Mouse (Mus musculus): ENCODE measurements around the gene Ap5s1. TPM values are rescaled to one million over a fixed set of nuclear protein-coding genes. Genes with fewer than 3 reads are reported as not detected.

Gene Ap5s1
- polyA plus RNA-seq, 1 experiment from 2014 or later: 41.9 TPM

DNA sequence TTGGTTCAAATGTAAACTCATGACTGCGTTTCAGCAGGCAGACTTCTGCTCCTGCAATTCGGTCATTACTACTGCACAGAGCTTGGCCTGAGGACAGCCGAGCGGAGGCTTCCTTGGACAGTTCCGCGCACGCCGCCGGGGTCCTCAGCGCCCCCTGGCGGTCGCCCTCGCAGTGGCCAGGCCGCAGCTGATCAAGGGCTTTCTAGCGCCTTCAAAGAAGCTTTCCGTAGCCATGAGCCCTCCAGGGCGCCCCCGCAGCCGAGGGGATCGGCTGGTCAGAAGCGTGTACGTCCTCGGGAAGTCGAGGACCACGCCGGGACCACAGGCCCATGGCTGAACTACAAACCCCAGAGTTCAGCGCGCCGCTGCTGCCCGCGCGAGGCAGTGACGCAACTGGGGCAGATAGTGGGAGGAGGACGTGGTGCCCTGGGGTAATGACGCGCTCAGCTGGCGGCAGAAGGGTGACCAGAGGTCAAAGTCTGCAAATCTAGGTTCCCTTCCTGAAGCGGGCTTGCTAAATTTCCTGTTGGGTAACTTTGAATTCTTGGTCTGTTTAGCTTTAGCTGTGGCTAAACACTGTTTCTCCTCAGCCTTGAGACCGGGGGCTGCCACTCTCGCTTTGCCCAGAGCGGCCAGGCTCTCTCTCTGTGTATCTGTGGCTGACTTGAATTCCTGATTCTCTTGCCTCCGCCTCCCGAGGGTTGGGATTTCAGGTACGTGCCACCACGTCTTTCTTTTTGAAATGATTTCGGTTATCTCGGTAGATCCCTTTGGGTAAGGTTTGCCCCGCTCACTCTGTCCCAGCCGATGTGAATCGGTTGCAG is 3.3 kb downstream of the Ap5s1 start:
- Histone ChIP-seq H3K36me3 (ENCODE audit: control insufficient read depth, insufficient read depth) (peaks cover 10% of the 10 kb centered on the region), H3K4me3 (ENCODE audit: low read length) (peak overlapping the region; percentile 71)

DNA sequence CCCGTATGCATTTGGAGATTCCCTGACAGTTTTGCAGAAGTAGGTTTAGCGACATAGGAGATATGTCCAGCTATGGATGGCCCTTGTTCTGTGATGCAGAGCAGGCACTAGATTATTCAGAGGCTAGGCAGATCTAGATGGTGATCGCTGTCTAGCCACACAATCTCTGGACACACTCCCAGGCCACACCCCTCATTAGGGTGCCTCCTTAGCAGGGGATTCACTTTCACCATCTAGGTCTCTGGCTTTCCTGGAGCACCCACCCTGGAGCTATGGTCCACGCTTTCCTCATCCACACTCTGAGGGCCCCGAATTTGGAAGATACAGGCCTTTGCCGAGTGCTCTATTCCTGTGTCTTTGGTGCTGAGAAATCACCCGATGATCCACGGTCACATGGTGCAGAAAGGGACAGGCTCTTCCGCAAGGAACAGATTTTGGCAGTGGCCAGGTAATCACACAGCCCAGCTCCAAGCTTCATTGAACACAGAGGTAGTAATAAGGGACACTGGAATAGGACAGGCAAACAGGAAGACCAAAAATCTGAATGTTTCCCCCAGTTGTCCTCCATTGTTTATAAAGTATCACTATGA is 4.2 kb downstream of the Ap5s1 start:
- no peak for ATAC-seq (replicated peaks; ENCODE audit: extremely low read depth, insufficient read depth, low FRiP score)
- peak overlapping the region; percentile 71 for H3K4me2 ChIP-seq (ENCODE audit: low read depth, low read length)
- H3K9ac ChIP-seq (ENCODE audit: low read length): peak overlapping the region; percentile 85
- H3K9me3 ChIP-seq (replicated peaks; ENCODE audit: control insufficient read depth, low read length): no peaks in the 10 kb centered on the region
- peaks cover 10% of the 10 kb centered on the region for H3K36me3 ChIP-seq (ENCODE audit: control insufficient read depth, insufficient read depth)
- H3K27me3 ChIP-seq (ENCODE audit: control insufficient read depth, insufficient read depth, low read length): no peaks in the 10 kb centered on the region
- peak overlapping the region; percentile 71 for H3K4me3 ChIP-seq (ENCODE audit: low read length)
- 49% methylated on average over 9 of the region's 9 CpGs for WGBS
- H3K27ac ChIP-seq (ENCODE audit: low read length): peak overlapping the region; percentile 95
- peaks cover 21% of the 10 kb centered on the region for H3K4me1 ChIP-seq (ENCODE audit: control insufficient read depth, insufficient read depth, low read length)

More for the DNA sequence above, 3.3 kb downstream of the Ap5s1 start:
- H3K9ac ChIP-seq (ENCODE audit: low read length): peak overlapping the region; percentile 85
- no peaks in the 10 kb centered on the region for H3K9me3 ChIP-seq (replicated peaks; ENCODE audit: control insufficient read depth, low read length)
- H3K4me2 ChIP-seq (ENCODE audit: low read depth, low read length): peak overlapping the region; percentile 71
- ATAC-seq (replicated peaks; ENCODE audit: extremely low read depth, insufficient read depth, low FRiP score): peak; percentile 96
- under 1% methylated on average over 50 of the region's 50 CpGs for whole genome bisulfite sequencing
- peaks cover 17% of the 10 kb centered on the region for H3K4me1 ChIP-seq (ENCODE audit: control insufficient read depth, insufficient read depth, low read length)
- peak overlapping the region; percentile 95 for H3K27ac ChIP-seq (ENCODE audit: low read length)
- no peaks in the 10 kb centered on the region for H3K27me3 ChIP-seq (ENCODE audit: control insufficient read depth, insufficient read depth, low read length)

DNA sequence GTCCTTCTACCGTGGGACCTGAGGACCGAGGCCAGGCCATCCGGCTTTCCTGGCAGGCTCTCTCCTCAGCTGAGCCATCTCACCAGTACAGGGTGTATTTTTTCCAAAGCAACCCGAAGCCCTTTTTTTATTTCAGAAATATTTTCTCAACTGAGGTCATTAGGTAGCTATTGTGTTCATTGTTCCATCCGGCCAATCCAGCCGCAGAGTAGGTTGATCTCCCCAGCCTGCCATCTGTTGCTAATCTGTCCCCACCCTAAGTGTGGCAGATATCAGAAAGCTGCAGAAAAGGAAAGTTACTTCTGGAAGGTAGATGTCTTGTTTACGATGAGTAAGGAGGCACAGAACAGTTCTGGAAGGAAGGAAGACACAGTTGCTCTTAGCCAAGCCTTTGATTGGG is 6.9 kb downstream of the Ap5s1 start:
- H3K36me3 ChIP-seq (ENCODE audit: control insufficient read depth, insufficient read depth): peaks cover 10% of the 10 kb centered on the region
- no peak overlapping the region for H3K4me2 ChIP-seq (ENCODE audit: low read depth, low read length)
- H3K27me3 ChIP-seq (ENCODE audit: control insufficient read depth, insufficient read depth, low read length): no peaks in the 10 kb centered on the region
- peaks cover 25% of the 10 kb centered on the region for H3K4me1 ChIP-seq (ENCODE audit: control insufficient read depth, insufficient read depth, low read length)
- H3K9ac ChIP-seq (ENCODE audit: low read length): no peak overlapping the region
- no peaks in the 10 kb centered on the region for H3K9me3 ChIP-seq (replicated peaks; ENCODE audit: control insufficient read depth, low read length)
- no peak overlapping the region for H3K4me3 ChIP-seq (ENCODE audit: low read length)
- 0 out of 2 replicates have a peak overlapping the region, but pooled peaks have one; percentile 9 for H3K27ac ChIP-seq (ENCODE audit: low read length)
- no peak for ATAC-seq (replicated peaks; ENCODE audit: extremely low read depth, insufficient read depth, low FRiP score)
- 71% methylated on average over 7 of the region's 7 CpGs for WGBS

DNA sequence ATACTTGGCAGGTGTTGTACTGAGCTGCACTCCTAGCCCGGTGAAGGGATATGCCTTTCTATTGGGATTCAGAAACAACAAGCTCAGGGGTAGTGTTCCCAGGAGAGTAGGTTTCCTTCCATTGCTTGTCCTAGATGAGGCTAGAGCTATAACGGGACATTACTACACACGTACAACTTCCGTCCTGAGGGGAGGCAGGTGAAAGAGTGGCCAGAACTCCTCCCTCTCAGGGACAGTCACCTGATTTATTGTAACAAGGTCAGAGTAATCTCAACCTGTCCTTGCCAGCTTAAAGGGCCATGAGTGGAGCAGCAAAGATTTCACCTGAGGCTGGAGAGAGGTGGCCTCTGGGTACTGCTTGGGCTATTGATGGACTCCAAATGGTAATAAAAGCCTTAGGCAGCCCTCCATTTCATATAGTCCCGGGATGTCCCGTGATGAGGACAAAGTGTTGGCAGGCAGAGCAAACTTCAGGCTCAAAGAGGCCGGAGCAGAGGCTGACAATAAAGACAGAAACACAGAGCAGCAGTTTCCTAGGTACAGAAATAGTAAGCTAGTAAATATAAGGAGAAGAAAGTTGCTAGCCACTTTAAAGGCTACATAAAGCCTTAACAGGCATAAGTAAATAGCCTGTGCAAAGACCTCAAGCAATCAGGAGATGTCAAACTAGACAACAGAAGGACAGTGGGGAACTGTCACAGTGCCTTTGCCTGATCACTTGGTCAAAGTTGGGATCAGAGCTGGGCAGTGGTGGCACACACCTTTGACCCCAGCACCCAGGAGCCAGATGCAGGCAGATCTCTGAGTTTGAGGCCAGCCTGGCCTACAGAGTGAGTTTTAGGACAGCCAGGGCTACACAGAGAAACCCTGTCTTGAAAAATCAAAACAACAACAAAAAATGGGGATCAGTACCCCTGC is 9.3 kb downstream of the Ap5s1 start:
- Histone ChIP-seq H3K27me3 (ENCODE audit: control insufficient read depth, insufficient read depth, low read length) (no peaks in the 10 kb centered on the region), H3K4me3 (ENCODE audit: low read length) (no peak overlapping the region), H3K4me1 (ENCODE audit: control insufficient read depth, insufficient read depth, low read length) (peaks cover 17% of the 10 kb centered on the region), H3K36me3 (ENCODE audit: control insufficient read depth, insufficient read depth) (peaks cover 10% of the 10 kb centered on the region), H3K9me3 (replicated peaks; ENCODE audit: control insufficient read depth, low read length) (no peaks in the 10 kb centered on the region), H3K27ac (ENCODE audit: low read length) (peak overlapping the region; percentile 36), H3K4me2 (ENCODE audit: low read depth, low read length) (no peak overlapping the region), H3K9ac (ENCODE audit: low read length) (no peak overlapping the region)
- 54% methylated on average over 7 of the region's 7 CpGs for WGBS
- peak; percentile 26; the same call in 1 of the 2 replicates for ATAC-seq (replicated peaks; ENCODE audit: extremely low read depth, insufficient read depth, low FRiP score)

DNA sequence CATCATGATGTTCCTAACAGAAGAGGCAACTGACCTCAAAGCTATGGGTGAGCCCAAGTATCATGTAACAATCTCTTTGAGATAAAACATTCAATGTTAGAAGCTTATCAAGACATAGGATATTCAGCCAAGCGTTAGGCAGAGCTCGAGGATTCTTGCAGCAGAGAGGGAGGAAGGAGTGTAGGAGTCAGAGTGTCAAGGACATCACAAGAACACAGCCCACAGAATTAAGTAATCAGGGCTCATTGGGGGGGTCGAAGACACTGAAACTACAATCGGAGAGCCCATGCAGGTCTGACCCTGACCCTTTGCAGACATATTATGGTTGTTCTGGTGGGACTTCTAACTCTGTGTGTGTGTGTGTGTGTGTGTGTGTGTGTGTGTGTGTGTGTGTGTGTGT is 13.2 kb downstream of the Ap5s1 start:
- Histone ChIP-seq H3K27ac (ENCODE audit: low read length) (no peak overlapping the region), H3K4me2 (ENCODE audit: low read depth, low read length) (no peak overlapping the region), H3K4me1 (ENCODE audit: control insufficient read depth, insufficient read depth, low read length) (peaks cover 10% of the 10 kb centered on the region), H3K27me3 (ENCODE audit: control insufficient read depth, insufficient read depth, low read length) (no peaks in the 10 kb centered on the region), H3K36me3 (ENCODE audit: control insufficient read depth, insufficient read depth) (no peaks in the 10 kb centered on the region), H3K9ac (ENCODE audit: low read length) (no peak overlapping the region), H3K9me3 (replicated peaks; ENCODE audit: control insufficient read depth, low read length) (no peaks in the 10 kb centered on the region), H3K4me3 (ENCODE audit: low read length) (no peak overlapping the region)
- no peak for ATAC-seq (replicated peaks; ENCODE audit: extremely low read depth, insufficient read depth, low FRiP score)
- WGBS: 46% methylated on average over 4 of the region's 4 CpGs

DNA sequence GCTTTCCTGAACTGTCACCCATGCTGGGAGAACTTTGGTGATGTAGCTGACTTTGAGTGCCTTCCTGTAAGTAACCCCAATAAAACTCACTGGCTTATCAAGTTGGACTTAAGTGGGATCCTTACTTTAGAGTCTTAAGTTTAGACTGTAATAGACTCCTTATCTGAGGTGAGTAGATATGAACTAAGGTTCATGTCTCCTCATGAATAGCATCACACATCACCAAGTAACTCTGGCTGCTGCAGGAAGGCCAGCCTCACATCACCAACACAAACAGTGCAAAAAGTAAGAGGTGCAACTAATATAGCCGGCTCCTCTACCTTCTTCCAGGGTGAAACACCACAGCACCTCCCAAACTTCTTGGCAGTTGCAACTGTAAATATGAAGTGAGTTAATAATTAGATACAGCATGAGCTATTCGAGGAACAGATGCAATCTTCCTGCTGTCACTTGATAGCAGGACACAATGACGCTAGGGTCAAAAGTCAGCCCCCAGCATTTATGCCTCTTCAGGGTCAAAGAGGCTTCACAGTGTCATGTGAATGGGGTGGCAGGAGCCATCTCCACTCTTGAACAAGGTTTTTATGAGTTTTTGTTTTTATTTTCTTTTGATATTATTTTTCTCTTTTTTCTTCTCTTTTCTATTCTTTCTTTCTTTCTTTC is 15.1 kb downstream of the Ap5s1 start:
- H3K27me3 ChIP-seq (ENCODE audit: control insufficient read depth, insufficient read depth, low read length): no peaks in the 10 kb centered on the region
- no peak for ATAC-seq (replicated peaks; ENCODE audit: extremely low read depth, insufficient read depth, low FRiP score)
- no peaks in the 10 kb centered on the region for H3K4me1 ChIP-seq (ENCODE audit: control insufficient read depth, insufficient read depth, low read length)
- H3K4me2 ChIP-seq (ENCODE audit: low read depth, low read length): no peak overlapping the region
- no peak overlapping the region for H3K27ac ChIP-seq (ENCODE audit: low read length)
- no peaks in the 10 kb centered on the region for H3K36me3 ChIP-seq (ENCODE audit: control insufficient read depth, insufficient read depth)
- H3K9me3 ChIP-seq (replicated peaks; ENCODE audit: control insufficient read depth, low read length): no peaks in the 10 kb centered on the region
- H3K4me3 ChIP-seq (ENCODE audit: low read length): no peak overlapping the region
- H3K9ac ChIP-seq (ENCODE audit: low read length): no peak overlapping the region
- WGBS: 52% methylated on average over 3 of the region's 3 CpGs

DNA sequence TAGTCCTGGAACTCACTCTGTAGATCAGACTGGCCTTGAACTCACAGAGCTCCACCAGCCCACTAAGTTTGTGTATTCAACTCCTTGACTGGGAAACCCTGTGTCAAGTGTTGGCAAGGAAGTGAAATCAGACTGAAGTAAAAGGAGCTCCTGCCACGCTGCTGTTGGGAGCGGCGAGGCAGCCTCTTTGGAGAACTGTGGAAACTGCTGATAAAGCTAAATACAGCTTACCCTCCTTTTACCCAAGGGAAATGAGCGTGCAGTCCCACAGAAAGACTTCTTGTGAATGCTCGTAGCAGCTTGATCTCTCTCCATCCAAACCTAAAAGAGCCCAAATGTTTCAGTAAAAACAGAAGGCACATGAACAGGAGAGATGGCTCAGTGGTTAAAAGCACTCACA is 15.7 kb downstream of the Ap5s1 start:
- Histone ChIP-seq H3K9ac (ENCODE audit: low read length) (no peak overlapping the region), H3K9me3 (replicated peaks; ENCODE audit: control insufficient read depth, low read length) (no peaks in the 10 kb centered on the region), H3K27ac (ENCODE audit: low read length) (no peak overlapping the region), H3K27me3 (ENCODE audit: control insufficient read depth, insufficient read depth, low read length) (no peaks in the 10 kb centered on the region), H3K36me3 (ENCODE audit: control insufficient read depth, insufficient read depth) (no peaks in the 10 kb centered on the region), H3K4me3 (ENCODE audit: low read length) (no peak overlapping the region), H3K4me1 (ENCODE audit: control insufficient read depth, insufficient read depth, low read length) (no peaks in the 10 kb centered on the region), H3K4me2 (ENCODE audit: low read depth, low read length) (no peak overlapping the region)
- ATAC-seq (replicated peaks; ENCODE audit: extremely low read depth, insufficient read depth, low FRiP score): no peak
- WGBS: 17% methylated on average over 5 of the region's 5 CpGs

DNA sequence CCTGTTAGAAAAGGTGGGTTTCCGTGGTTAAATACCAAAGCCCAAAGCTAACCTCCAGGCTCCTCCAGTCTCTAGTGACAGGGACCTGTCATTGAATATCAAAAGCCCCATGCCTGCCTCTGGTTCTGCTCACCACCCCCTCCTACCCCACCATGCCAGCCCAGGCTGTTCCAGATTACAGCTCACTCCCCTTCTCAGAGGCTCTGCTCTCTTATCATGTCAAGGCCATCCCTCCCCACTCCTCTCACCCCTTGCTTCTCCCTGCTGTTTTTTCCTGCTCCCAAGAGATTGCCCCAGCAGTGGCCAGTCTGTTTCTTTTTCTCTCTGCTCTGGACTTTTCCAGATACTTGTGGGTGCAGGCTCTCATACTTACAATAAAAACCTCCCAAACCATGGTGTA is 16.7 kb downstream of the Ap5s1 start:
- no peaks in the 10 kb centered on the region for H3K27me3 ChIP-seq (ENCODE audit: control insufficient read depth, insufficient read depth, low read length)
- H3K4me3 ChIP-seq (ENCODE audit: low read length): no peak overlapping the region
- no peak for ATAC-seq (replicated peaks; ENCODE audit: extremely low read depth, insufficient read depth, low FRiP score)
- H3K36me3 ChIP-seq (ENCODE audit: control insufficient read depth, insufficient read depth): no peaks in the 10 kb centered on the region
- WGBS: 78% methylated on average over 1 of the region's 1 CpGs
- H3K9ac ChIP-seq (ENCODE audit: low read length): no peak overlapping the region
- H3K9me3 ChIP-seq (replicated peaks; ENCODE audit: control insufficient read depth, low read length): no peaks in the 10 kb centered on the region
- no peak overlapping the region for H3K4me2 ChIP-seq (ENCODE audit: low read depth, low read length)
- no peaks in the 10 kb centered on the region for H3K4me1 ChIP-seq (ENCODE audit: control insufficient read depth, insufficient read depth, low read length)
- H3K27ac ChIP-seq (ENCODE audit: low read length): no peak overlapping the region
